Mouse (Mus musculus) mouse embryonic stem cell (cell line): Measurements from ENCODE around the gene Erv3.

Experiments
- in situ Hi-C, 2 experiments: fragments of 300-500 bp; cut with MboI; formaldehyde crosslinking; loops; 1 replicate in 1 of 2; 3 replicates in 1 of 2; pipeline ENCODE4 v1.14.3; 2019 to 2020; ENCODE audit warnings: low sequenced_read_pairs in 2 of 2, low pct_unique_long_range_greater_than_20kb in 1 of 2, mixed read lengths in 1 of 2; ENCODE audit not compliant: unreplicated experiment in 1 of 2

The Erv3 gene

DNA sequence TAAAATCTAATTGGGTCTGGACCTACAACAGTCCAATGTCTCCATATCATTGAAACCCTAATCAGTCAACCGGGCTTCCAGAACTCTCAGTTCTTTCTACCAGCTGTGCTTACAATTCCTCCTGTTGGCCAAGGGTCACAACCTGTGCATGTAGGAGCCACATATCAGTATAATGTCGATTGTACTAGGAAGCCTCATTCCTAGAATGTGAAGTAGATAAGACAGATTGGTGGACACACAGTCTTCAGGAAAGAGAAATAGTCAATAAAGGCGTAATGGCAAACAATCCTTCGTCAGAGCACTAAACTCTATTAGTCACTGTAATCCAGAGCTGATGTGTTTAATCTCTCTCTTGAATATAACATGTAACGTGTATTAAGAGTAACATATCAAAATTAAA, 9.4 kb upstream of the Erv3 start:
- in situ Hi-C loops = no loop called here

DNA sequence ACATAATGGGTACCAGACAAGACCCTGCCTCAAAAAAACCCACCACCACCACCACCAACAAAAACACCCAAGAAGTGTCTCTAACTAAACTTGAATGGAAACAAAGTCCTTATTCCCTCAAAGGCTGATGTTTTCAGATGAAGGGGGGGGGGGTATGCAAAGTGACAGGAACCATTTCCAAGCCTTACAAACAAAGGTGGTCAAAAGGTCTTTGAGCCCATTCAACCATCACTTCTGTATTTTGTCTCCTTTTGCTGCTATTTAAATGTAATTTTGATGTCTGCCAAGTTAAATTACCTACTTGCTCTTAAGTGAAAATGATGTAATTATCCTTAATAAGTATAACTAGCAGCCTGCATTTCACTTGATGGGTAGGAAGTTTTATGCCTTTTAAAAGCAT, 7.1 kb upstream of the Erv3 start:
- in situ Hi-C loops = no loop called here

DNA sequence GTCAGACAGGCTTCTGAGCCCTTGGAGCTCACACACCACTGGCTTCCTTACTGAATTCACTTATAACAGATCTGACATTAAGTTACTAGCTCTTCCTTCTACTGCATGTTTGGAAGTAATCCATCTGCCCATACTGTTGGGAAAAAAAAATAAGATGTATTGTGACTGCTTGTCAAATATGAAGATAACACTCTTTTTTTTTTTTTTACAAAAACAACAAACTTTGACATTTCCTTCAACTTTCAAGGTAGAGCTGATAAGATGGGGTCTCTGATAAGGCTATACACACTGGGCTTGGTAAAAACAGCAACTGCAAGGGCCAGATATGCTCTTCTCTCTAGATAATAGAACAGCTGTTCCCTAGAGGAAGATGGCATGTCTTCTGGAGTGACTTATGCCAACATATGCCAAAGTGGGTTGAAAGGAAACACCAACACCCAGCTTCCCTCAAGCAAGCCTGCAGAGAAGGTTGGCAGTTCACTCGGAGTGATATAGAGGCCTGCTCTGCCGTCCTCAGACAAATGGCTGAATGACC, 4.8 kb upstream of the Erv3 start:
- in situ Hi-C loops = no loop called here

DNA sequence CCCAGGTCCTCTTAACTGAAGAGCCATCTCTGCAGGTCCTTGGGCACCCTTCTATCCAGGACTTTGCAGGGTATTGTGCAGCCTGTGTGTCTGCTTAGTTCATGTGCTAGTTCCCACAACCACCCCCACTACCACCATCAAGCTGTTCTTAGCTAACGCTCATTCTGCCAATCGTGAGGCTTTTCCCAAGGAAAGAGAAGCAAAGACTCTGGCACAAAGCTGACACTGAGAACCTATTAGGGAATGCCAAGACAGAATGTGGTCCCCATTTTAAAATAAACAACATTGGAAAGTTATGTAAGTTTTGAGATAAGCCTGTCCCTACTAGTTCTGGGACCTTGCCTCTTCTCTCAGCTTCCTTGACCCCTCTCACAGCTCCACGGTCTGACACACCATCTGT, 3.9 kb upstream of the Erv3 start:
- in situ Hi-C loops = no loop called here

DNA sequence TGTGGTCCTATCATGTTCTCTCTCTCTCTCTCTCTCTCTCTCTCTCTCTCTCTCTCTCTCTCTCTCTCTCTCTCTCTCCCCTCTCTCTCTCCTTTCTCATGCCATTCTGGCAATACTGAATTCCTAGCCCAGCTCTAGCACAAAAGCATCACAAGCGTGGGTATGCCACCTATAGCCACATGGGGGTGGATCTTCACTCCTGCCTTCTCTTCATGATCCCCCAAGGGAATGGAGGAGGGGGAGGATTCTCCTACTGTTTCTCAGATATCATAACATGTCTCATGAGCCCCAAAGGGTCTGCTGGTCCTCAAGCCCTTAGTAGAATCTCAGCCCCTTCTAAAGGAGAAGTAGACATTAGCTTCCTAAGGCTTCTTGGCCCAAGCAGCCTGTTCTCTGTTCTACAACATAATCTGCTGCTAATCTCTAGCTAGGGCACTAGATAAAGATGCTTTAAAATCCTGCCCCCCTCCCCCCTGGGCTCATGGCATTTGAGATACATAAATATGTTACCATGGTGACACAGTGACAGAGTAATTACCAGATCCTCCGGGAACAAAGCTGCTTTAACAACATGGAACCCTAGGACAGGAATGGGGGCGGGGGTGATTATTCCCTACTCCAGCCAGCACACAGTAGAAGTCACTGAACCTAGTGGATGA, 3.2 kb upstream of the Erv3 start:
- in situ Hi-C loops = no loop called here

DNA sequence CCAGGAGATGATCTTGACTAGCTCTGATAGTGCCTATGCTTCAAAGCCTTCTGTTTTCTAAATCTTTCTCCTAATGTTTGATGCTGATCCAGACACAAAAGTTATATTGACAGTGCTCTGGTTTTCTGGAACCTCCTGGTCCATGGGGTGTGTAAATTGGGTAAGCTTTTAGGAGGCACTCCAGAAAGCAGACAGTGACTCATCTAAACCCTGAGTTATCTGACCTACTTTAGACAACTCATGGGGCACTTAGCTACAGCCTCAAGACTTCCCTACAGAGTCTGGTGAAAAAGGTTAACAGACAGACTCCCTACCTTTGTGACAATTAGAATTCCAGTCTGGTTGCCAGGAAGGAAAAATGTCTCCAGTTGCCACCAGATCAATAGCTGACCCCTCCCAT, 1.7 kb downstream of the Erv3 start:
- in situ Hi-C loops = no loop called here

DNA sequence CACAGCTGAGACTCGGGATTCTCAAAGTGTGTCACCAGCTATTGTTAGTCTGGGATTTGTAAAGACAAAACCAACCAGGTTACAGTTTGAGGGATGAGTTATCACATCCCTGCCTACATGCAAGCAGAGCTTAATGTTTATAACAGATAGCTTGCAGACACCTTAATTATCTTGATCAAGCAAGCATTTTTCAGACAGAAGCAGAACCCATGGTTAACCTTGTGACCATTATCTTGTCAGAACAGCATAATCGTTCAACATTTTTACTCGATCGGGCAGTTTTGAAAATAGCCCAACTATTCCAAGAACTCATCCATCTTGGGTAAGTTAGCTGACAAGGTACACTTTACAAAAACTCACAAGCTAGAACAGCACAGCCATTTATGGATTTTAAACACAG, 5.8 kb downstream of the Erv3 start:
- in situ Hi-C loops = no loop called here

DNA sequence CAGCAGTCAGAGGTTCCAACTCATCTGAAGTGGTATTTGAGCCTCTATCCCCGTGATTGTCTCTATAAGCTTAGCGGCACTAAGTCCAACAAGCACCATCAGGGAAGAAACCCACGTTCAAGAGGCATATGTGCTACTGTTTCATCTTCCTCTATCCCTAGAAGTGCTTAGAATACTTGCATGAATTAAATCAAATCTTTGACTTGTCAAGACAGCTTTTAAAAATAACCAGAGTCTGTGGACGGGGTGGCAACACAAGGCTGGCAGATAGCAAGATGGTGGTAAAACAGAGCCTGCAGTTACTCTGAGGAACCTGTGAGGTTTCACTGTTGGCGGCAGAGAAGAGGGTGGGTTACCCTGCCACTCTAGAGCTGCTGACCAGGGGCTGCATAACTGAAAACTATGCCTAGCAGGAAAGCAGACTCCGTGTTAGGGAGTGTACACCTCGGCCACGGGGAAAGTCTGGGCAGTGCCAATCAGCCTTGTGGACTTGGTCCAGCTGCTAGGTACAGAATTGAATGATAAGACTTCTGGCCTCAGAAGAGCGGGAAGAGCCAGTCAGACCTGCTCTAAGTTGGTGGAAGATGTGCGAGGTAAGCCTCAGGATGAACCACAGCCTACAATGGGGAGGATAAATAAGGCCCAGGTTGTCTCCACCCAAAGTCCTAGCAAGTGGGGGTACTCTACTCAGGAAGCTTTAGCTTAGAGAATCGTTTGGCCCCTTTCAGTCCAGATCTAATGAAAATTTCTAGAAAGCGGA, 8.0 kb downstream of the Erv3 start:
- in situ Hi-C loops = no loop called here

DNA sequence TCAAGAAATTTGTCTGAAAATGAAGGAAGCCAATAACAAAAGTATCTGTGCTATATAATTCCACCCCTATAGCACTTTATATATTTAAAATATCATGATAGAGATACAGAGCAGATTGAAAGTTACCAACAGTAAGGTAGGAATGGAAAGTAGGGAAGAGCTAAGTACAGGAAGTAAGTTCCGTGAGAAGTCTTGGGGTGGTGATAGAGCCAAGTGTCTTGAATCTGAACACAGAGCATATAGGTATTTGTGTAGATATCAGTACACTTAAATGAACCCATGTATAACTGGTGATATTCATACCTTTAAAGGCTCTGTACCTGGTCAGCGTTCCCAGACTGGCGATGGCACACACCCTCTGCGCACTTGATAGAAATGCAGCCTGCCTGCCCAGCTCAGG, 9.5 kb downstream of the Erv3 start:
- in situ Hi-C loops = no loop called here

DNA sequence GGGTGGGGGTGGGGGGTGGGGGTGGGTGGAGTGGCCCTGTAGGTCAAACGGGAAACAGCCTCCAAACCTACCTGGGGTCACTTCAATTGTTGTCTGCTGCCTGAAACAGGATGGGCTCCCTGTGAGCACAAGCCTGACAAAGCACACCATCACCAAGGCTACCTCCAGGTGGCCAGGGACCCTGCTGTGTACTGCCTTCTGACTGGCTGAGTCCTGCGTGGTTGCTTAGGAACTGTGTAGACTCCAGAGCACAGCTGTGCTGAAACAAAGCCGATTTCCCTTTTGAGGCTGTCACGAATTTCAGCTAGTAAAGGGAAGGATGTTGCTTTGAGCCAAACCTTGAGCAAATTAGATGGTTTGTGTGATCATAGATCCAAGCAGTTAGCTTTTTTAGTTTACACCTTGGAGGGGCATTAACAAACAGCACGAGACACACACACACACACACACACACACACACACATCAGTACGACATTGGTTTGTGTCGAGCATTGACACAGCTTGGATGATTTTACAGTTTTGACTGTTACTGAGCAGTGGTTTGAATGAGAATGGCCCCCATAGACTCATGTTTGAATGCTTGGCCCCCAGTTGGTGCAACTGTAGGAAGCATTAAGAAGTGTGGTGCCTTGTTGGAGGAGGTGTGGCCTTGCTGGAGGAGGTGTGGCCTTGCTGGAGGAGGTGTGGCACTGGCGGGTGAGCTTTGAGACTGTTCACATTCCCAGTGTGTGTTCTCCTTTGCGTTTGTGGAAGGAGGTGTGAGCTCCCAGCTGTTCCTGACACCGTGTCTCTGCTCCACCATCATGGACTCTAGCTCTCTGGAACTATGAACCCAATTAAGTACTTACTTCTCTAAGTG, 11.8 kb downstream of the Erv3 start:
- in situ Hi-C loops = loop anchor here in 1 of 2 experiments (25.0 kb wide), 1 partner anchor 390 kb away; the partner anchor contains the start of gene Tmem230

DNA sequence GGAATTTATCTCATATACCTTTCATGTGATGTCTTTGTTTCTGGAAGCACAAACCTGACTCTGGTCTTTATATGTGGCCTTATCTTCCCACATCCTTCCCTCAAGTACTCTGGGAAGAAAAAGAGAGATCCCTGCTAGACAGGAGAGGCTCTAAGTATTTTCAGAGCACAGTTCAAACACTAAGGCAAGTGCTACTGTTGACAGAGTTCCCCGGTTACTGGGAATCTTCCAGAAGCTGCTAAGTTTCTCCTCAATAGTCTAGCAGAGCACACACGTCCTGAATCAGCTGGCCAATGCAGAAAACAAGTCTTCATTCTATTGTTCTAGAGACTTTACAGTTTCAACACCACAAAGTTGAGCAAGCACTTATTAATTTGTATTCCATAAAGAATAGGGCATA, 12.7 kb downstream of the Erv3 start:
- in situ Hi-C loops = loop anchor here in 1 of 2 experiments (25.0 kb wide), 1 partner anchor 390 kb away; the partner anchor contains the start of gene Tmem230

DNA sequence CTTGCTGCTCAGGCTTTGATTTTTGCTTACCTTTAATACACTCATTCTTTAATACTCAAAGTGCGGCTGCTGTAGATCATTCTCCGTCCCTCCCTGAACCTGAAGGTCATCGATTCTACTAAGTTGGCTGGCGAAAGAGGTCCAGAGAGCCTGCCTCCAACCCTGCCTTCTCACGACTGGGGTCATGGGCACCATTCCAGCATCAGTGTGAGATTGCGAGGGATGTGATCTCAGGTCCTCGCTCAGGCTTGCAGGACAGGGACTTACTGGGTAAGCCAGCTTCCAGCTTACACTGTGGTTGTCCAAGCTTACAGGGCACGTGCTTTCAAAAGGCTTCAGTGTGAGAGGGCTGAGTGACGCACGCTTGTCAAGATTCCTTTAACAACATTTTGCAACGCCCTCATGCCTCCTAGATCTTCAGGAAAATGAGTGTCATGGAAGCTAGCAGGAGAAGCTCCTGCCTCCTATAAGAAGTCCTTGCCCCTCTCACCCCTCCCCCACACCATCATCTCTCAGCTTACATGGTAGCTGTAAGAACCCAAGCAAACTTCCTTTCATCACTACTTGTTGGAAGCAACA, 13.3 kb downstream of the Erv3 start:
- in situ Hi-C loops = loop anchor here in 1 of 2 experiments (25.0 kb wide), 1 partner anchor 391 kb away; the partner anchor contains the start of gene Tmem230

DNA sequence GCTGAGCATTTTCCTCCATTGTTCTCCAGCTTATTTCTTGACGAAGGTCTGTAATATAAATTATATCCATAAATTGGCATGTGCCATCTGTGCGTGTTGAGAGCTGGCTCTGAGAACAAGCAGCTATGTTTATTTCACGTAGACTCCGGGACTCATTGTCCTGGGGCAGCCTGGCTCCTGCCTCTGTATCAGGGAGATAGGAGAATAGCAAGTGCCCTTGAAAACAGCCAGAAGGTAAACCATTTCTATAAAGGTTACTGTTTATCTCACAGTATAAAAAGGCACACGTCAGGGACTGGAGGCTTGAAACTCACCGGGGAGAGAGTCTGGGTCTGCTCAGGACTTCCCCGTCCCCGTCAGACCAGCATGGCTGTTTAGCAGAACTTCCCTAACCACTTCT, 13.9 kb downstream of the Erv3 start:
- in situ Hi-C loops = loop anchor here in 1 of 2 experiments (25.0 kb wide), 1 partner anchor 392 kb away; the partner anchor contains the start of gene Tmem230

DNA sequence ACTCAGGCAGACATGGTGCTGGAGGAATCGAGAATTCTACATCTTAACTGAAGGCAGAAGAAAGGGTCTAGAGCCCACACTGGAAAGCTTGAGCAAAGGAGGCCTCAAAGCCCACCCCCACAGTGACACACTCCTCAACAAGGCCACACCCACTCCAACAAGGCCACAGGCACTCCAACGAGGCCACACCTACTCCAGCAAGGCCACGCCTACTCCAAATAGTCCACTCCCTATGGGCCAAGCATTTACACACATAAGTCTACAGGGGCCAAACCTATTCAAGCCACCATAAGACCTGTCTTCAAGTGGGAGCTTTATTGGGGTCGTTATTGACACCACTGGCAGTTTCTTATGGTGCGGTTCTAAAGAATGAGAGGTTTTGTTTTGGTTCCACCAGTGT, 17.0 kb downstream of the Erv3 start:
- in situ Hi-C loops = loop anchor here in 1 of 2 experiments (25.0 kb wide), 1 partner anchor 395 kb away; the partner anchor contains the start of gene Tmem230

DNA sequence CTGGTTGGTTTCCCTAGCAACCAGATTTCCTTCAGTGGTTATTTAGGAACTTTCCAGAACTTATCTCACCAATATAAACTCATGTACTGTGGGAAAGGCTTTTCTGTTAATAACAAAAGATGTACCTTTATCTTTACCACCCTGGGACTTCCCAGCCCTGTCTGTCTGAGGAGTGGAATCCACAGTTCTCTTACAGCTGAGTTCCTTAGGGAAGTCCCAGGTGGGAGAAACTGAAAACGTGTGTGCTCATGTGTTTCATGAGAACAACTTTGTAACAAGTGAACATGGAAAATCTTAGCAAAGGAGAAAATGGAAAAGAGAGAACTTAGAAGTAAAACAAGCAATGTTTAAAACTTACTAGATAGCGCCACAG, 18.2 kb downstream of the Erv3 start:
- in situ Hi-C loops = loop anchor here in 1 of 2 experiments (25.0 kb wide), 1 partner anchor 396 kb away; the partner anchor contains the start of gene Tmem230

DNA sequence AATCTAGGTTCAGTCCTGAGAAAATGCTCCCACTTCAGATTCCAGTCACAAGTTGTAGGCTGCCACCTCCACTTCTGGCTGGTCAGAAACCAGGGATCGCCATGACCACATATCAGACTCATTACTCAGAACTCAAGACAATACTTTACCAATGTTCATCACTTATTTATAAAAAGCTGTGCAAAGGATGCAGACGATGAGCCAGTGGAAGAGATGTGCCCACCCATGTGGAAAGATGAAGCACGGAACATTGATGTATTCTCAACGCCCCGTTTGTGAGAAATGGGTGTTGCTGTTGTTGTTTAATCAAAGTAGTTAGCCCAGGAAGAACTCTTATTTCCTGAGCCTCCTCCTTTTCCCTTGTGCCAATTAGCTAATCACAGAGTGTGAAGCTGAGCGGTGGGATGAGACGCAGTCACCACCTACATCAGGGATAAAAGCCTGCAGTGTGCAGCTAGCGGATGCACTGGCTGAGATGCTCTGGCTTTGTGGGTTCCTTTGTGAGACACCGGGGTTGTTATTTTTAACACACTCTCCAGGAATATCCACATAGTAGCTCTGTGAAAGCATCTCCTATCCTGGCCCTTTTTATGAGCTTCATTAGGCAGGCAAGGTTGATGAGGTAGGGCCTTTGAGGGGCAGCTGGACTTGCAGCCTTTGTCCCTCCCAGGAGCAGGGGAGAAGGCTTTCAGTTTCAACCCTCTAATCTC, 18.8 kb downstream of the Erv3 start:
- in situ Hi-C loops = loop anchor here in 1 of 2 experiments (25.0 kb wide), 1 partner anchor 397 kb away; the partner anchor contains the start of gene Tmem230

DNA sequence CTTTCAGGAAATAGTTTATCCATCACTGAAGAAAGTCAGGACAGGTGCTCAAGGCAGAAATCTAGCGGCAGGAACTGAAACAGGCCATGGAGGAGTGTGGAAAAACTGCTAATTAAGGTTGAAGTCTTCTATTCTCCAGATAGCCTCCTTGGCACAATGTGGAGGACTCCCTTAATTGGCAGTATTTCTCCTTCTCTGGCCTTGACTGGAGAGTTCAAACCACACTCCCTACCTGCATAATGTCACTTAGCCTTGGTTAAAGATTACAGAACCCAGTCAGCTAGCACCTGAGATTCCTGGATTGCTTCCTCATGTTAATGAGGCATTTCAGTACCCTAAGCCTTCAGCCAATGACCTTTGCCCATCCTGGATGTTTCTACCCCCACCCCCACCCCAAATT, 25.3 kb downstream of the Erv3 start:
- in situ Hi-C loops = loop anchor here in 1 of 2 experiments (25.0 kb wide), 1 partner anchor 403 kb away; the partner anchor contains the start of gene Tmem230
